Mouse (Mus musculus) yolk sac, embryonic 10.5 days (tissue): ENCODE measurements around the gene Fam120a.

Source experiments
- DNase-seq: peaks from one replicate; pipeline ENCODE4 v3.0.0-alpha.2; 2017; ENCODE audit warnings: low spot score

Gene Fam120a

GRCm38 (mm10) chr13:48965559-48966525 lies 2.0 kb downstream of the Fam120a start:
- DNase-seq: peak; percentile 74

GRCm38 (mm10) chr13:48964850-48965249 lies 3.0 kb downstream of the Fam120a start:
- DNase-seq: no peak

- DNase-seq: no peak
These were observed 4.7 kb downstream of the Fam120a start for GRCm38 (mm10) chr13:48963111-48963510.

DNA sequence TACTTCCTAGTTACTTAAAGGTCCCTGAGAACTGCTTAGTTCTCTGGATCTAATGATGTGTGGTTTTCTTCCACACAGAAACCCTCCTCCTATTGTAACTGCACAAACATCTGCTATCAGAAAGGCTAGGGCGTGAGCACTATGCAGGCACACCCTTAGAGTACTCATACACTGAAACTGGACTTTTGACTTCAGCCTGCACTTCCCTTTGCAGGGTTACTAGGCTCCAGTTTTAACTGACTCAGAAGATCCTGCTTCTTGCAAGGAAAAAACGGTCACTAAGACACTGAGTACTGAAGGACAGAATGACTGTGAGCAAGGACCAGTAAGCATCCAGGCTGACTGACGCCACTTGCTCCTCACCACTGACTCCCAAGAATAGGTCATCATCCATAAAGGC lies 5.3 kb downstream of the Fam120a start:
- peak; percentile 72 for DNase-seq

DNA sequence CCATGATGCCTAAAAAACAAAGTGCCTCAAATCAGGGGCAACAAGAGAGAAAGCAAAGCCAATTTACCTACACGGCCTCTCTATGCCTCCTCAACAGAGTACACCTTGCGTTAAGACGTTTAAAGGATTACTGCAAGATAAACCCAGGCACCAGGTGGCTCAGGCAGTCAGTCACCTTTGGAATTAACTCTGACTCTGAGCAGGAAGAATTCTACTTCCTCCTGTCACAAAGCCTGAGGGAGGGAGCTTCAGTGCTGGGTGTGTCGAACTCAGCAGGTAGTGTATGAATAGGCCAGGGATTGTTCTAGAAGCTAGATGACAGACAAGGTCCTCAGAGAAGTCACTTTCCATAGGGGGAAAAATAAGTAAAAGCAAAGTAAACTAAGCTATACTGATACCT lies 9.2 kb downstream of the Fam120a start:
- DNase-seq: peak; percentile 62

DNA sequence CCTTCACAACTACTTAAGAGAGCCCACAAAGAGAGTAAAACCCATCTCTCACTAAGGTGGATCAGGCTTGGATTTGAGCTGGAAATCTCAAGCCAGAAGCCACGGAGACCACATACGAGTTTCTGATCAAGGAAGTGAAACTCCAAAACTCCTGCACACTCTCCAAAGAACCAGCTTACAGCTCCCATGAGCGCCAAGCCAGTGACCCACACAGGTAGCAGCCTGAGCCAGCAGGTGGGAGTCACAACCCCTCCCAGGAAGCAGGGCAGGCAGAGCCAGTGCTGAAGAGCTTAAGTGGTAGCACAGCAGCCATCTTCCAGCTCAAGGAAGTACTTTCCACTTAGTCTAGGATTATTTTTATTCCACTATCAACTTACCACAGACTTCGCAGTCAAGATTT lies 13.0 kb downstream of the Fam120a start:
- no peak for DNase-seq

GRCm38 (mm10) chr13:48950600-48951241 lies 17.1 kb downstream of the Fam120a start:
- no peak for DNase-seq

DNA sequence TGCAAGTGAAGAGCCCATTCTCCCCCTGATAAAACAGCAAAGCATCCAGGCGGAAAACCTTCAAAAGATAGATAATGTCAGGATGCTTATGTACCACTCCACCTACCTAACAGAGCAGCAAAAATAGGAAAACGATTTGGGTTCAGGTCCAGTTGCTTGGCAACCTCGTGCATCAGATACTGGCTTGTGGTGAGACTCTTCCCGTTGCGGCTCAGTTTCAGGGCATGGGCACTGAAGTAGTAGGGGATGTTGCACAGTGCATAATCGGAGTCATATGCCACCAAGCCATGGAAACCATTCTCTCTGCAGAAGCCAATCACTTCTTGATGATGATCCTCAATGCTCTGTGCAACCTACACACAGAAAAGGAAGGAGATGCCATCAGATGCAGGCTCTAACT lies 18.9 kb downstream of the Fam120a start:
- DNase-seq: no peak

GRCm38 (mm10) chr13:48944571-48944970 lies 23.2 kb downstream of the Fam120a start:
- DNase-seq: no peak

- DNase-seq: no peak
These were observed 25.3 kb downstream of the Fam120a start for GRCm38 (mm10) chr13:48942471-48942870.

DNA sequence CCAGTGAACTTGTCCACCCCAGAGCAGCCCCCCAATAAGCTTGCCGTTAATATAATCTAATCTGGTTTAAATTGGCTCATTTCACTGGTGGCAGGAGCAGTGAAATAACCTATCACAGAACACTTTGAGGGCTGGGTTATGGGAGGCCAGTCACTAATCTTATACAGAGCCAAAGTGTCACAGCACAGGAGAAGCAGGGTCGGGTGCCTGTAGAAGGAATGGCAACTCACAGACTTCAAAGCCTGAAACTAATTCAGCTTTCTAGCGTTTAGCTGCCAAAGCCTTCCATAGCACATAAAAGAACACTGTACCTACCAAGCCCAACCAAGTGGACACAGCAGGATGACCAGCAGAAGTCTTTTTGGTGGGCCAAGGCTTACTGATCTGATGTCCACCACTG lies 26.0 kb downstream of the Fam120a start:
- no peak for DNase-seq

DNA sequence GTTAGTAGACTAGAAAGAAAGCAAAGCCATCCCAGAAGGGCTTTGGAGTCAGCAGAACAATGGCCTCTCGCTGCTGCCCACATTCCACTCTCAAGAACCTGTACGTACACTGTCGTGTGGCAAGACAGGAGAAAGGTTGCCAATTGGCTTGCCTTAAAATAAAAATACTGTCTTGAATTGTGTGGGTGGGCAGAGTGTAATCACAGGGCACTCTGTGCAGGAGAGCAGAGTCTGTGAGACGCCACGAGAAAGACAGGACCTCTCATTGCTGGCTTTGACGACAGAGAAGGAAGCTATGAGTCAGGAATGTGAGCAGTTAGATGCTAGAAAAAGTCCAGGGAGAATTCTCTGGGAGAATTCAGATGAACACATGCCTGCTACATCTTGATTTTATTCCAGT lies 33.2 kb downstream of the Fam120a start:
- DNase-seq: no peak

DNA sequence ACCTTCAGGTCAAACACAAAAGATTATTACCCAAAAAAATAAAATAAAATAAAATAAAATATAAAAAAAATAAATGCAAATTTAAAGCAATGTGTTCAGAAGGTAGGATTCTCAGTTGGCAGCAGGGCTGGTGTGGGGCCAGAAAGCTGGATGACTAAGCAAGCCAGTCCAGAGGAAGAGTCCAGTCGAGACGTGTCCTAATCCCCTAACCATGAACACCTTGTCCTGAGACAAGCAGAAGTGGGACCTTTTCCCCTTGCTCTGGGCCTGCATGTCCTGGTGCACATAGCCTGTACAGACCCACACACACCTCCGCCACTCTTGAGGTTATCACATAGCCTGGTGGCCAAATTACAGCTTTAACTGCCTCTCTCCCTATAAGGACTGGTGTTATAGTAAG lies 35.1 kb downstream of the Fam120a start:
- DNase-seq: no peak

DNA sequence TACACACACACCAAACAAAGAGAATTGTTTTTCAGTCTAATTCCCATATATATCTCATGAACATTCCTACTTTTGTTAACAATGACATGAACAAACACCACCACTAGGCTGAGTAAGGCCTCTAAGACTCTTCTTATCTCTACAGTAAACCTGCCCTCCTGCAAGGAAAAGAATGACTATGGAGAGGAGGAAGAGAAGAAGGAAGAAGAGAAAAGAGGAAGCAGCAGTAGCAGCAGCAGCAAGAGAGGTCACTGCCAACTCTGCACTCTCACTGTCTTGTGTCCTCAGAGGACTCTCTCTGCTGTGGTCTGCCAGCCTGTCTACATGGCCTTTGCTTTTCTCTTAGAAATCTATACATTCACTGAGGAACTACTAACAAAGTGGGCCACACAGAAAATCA lies 36.1 kb downstream of the Fam120a start:
- no peak for DNase-seq

DNA sequence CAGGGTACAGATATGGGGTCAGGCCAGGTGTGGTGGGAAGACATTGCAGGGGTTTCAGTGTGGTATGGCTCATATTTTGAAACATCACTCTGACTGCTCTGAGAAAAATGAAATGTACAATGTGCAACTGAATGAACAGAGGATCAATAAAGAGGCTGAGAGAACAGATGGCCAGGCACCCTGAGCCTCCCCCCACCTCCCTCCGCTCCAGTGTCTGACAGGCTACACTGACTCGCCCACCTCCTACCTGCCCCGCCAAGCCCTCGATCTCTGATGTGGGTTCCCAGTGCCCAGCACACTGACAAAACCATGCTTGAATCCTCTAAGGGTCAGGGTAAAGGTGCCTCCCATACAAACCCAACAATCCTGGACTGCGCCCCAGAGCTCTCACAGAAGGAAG lies 36.6 kb downstream of the Fam120a start:
- DNase-seq: no peak

GRCm38 (mm10) chr13:48929535-48930110 lies 38.2 kb downstream of the Fam120a start:
- no peak for DNase-seq

GRCm38 (mm10) chr13:48927609-48928008 lies 40.2 kb downstream of the Fam120a start:
- DNase-seq: no peak

DNA sequence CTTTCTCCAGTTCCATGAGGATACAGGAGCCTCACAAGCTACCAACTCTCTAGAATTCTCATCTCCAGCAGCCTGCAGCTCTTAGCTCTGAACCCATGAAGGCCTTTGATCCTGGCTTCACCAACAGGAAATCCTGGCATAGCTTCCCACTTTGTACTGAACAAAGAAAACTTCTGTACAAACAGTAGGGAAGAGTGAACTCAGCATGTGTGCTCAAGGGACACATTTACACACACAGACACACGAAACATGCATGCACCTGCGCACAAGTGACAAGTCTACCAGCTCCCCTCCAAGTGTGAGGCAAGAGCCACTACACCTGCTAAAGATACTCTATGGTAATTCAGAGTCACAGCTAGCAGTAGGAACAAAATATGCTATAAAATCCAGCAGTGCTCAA lies 45.1 kb downstream of the Fam120a start:
- no peak for DNase-seq

DNA sequence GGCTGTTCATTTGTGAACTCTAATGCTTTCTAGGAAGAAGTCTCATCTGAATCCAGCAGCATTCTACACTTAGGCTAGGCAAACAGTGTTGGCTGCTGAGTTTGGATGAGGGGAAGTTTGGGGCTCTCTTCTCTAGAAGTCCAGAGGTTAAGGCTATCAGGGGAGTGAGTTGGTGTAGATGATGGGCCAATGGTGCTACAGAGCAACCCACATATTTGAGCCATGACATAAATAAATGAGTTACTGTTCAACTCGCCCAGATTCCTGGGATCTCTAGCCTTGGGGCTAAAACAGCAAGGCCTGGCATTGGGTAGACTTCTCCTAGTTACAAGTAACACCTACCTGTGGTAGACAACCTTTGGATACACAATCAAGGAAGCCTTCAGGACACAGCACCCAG lies 46.6 kb downstream of the Fam120a start:
- no peak for DNase-seq

- DNase-seq: peak; percentile 24
These were observed 47.9 kb downstream of the Fam120a start for GRCm38 (mm10) chr13:48919756-48920415.

DNA sequence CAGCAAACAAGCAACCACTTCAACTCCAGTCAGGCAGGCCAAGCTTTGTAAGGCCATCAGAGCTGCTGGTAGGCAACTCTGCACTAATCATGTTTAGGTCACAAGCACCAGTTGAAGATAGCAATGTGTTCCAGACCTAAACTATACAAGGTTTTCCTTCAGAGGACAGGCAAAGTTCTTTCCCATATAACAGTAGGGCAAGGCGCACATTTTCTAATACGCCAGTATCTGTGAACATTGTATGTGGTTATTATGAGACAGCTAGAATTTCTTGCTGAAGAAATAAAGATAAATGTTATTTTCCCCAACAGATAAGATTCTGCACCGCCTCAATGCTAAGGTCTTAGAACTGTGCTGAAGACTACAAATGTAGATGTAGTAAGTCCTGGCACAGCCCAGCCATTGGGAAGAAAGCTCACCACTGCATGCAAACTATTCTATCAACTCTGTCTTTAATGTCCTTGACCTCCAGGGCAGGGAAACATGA lies 50.7 kb downstream of the Fam120a start:
- no peak for DNase-seq

GRCm38 (mm10) chr13:48913680-48914079 lies 54.1 kb downstream of the Fam120a start:
- DNase-seq: no peak
